14 mouse cellular contexts compared by ENCODE assay signal in the genomic region with DNA sequence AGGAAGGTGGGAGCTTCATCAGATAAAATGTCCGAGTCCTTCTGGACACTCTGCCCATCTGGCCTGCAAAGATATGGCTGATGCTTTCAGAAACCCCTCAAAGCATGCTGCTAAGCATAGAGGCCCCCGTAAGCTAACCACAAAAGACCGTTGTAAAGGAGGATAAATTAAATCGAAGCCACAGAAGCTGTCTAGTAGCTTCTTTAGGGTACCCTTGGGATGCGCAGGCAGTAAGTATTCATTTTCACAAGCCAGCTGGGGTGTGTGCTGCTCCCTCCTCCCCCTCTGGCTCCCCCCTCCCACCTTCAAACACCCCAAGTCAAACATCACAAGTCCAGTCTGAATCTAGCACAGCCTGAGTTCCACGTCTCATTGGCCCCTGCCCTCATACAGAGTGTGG. TPM values are rescaled to one million over a fixed set of nuclear protein-coding genes. Genes with fewer than 3 reads are reported as not detected.
"Had no signal": no experiment of that assay in that cellular context is flagged by ENCODE, and none has a peak within 500 bp of the region (broad histone marks: within the 10 kb centered on the region; RNA-seq: fewer than 3 reads in every experiment).

No protein-coding gene starts in this region.

- H3K9me3 ChIP-seq: intestine, embryonic 15.5 days; limb, embryonic 12.5 days had no signal

- H3K4me2 ChIP-seq: intestine, embryonic 15.5 days; limb, embryonic 12.5 days had no signal

- H3K27me3 ChIP-seq: intestine, embryonic 15.5 days had no signal

- DNase-seq: kidney, adult 18-20 months; kidney, postnatal 10 days; kidney, postnatal 4 days; lung, adult 18-20 months; midbrain, embryonic 14.5 days; right cerebral cortex, postnatal 25 days; thymus, adult 2 months; thymus, postnatal 4 days had no signal

- H3K4me3 ChIP-seq: intestine, embryonic 15.5 days; layer of hippocampus, adult 2 months; limb, embryonic 12.5 days had no signal

- H3K36me3 ChIP-seq: intestine, embryonic 15.5 days; limb, embryonic 12.5 days had no signal

- H3K27ac ChIP-seq: intestine, embryonic 15.5 days; layer of hippocampus, adult 2 months; limb, embryonic 12.5 days; liver, embryonic 14.5 days; stomach, postnatal 0 days had no signal

- H3K4me1 ChIP-seq: intestine, embryonic 15.5 days had no signal

- ATAC-seq: intestine, embryonic 15.5 days had no signal

- H3K9ac ChIP-seq: intestine, embryonic 15.5 days; limb, embryonic 12.5 days; liver, embryonic 14.5 days had no signal

RNA-seq across cellular contexts. Expression of a gene that starts 27.1 kb away (rescaled TPM):
- polyA plus RNA-seq: liver, adult 2 months had no signal
